Mouse (Mus musculus) heart, adult 9 months (tissue): ENCODE measurements around the gene Slc17a1.

Experiments used
- DNase-seq, 2 experiments: peaks; one replicate each; pipeline ENCODE4 v3.0.0; 2022; ENCODE audit warnings: low spot score in 2 of 2

The Slc17a1 gene

DNA sequence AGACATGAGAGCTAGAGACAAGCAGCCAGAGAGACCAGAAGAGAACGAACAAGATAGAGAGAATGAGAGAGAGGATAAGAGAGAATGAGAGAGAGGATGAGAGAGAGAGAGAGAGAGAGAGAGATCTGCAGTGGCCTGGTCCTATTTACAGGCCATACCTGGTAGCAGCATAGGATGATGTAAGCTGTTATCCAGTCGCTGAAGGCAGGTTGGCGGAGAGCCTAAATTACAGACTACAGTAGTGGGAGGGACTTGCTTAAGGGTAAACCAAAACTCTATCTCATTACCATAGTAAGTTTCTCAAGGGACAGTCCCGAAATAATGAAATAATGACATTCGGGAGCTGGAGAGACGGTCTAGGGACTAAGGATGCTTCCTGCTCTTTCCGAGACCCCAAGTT lies at the start of gene Slc17a1:
Slc17a1 (plus strand) TSS at position 346 of the 400 bp plus-strand sequence.
- no peak for DNase-seq

DNA sequence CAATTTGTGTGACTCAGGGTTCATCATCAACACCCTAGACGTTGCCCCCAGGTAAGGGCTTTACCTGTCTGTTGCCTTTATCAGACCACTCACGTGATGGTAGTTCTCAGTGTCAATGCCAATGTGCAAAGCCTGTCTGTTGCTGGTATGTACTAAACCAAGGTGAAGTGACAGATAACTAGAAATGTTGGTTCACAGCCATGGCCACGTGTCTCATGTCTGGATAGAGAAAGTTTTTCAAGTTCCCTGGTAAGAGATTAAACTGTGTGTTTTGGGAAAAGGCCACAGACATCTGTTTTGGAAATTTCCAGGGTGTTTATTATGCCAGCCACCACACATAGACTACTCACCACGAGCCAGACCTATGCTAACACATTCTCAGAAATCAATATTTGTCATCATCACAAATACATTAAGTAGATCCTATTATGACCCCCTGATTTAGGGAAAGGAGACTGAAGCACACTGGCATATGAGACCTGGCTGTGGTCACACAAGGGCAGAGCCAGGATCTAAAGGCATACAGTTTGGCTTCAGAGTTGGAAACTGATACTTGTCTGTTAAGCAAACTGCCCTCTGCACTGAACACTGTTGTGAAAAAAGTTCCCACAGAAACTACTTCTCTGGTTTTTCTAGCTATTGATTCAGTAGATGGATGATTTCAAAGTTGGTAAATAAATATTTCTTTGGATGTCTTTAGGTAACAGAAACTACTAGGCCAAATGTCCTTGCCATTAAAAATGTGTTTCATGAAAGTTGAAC lies 47.2 kb upstream of the Slc17a1 start:
- DNase-seq = no peak

DNA sequence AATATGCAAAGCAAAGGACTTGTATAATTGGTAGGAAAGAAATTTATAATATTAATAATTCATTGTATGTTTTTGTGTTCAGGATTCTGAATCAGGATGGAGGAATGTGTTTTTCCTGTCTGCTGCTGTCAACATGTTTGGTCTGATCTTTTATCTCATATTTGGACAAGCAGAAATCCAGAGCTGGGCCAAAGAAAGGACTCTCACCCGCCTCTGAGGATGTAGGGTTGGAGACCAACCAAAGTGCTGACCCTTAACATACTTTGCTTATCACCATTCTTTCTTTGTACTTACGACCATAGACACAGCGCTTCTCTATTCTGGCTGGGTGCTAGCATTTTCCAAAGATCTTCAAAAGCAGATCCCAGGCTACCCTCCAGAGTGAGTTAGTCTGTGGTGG lies 45.3 kb upstream of the Slc17a1 start:
- DNase-seq = no peak

DNA sequence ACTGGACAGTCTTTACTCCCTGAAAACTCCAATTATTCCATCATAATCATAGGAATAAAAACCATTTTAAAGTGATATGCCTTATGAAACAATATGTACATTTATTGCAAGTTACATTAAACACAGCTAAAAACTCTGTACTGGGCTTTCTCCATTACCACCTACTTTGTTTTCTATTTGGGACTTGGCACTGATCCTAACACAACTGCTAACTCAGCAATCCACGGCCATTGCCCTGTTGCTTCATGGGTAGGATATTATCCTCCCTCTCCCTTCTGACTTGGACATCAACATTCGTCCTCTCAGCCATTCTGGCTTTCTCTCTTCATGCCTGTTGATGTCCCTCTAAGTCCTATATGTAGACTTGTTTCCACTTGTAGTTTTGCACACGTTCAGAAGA lies 40.9 kb upstream of the Slc17a1 start:
- no peak for DNase-seq

DNA sequence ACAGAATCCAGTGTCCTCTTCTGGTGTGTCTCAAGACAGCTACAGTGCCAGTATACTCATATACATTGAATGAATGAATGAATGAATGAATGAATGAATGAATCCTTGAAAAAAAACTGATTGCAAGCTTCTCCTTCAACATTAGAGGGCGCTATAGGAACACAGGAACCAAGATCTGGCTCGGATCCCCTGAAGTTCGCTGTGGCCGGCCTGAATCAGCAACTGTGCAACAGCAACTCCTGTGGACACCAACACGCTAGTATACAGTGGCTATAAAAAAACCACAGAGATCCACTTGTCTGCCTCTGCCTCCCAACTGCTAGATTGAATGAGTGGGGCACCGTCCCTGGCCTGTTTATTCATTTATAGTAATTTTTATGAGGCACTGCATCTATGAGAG lies 34.5 kb upstream of the Slc17a1 start:
- peak in 1 of 2 experiments; percentile 10 for DNase-seq

DNA sequence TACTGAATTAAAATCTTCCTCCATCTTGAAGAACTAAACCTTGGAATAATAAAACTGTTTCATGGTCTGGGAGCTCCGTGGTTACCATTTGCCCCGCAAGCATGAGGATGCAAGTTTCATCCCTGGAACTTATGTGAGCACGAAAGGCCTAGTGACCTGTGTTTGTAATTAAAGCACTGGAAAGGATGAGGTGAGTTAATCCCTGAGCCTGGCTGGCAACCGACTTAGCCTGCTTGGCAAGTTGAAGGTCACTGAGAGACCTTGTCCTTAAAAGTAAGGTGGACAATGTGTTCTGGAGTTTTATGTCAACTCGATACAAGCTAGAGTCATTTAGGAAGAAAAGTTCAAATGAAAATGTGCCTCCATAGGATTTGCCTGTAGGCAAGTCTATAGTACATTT lies 32.7 kb upstream of the Slc17a1 start:
- DNase-seq = no peak

DNA sequence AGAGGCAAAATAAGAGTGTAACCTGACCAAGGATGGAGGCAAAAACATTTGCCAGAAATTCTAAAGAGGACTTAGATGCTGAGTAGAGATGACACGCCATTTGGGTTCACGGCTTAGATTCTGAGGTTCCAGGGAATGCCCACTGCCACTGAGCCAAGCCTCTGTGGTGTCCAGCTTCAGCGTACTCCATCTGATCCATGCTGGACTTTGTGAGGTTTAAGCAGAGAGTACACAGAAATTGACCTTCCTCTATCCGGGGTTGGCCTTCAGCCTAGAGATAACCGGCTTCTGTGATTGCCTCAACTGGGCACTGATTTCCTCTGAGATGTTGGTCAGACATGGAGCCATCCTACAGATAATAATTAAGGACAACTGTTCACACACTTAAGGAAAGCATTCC lies 30.9 kb upstream of the Slc17a1 start:
- DNase-seq = no peak

DNA sequence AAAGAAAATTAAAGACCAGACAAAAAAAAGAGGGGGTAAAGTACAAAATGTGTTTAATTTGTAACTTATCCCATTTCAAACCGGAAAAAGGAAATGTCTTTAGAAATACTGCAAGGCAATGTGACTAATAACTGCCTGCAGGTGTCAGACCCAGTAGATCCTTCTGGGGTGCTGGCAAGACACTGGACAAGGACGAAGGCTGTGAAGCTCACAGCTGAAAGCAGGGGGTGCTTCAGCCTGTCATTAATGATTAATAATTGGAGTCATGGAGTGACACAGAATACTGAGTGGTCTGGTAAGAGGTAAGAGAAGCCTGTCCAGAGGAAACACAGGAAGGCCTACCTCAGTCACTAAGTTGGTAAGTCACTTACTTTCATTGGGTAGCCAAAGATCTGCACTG lies 28.2 kb upstream of the Slc17a1 start, which contains the start of gene Slc17a3:
Slc17a3 (plus strand) TSS at position 127 of the 400 bp plus-strand sequence.
- no peak for DNase-seq

DNA sequence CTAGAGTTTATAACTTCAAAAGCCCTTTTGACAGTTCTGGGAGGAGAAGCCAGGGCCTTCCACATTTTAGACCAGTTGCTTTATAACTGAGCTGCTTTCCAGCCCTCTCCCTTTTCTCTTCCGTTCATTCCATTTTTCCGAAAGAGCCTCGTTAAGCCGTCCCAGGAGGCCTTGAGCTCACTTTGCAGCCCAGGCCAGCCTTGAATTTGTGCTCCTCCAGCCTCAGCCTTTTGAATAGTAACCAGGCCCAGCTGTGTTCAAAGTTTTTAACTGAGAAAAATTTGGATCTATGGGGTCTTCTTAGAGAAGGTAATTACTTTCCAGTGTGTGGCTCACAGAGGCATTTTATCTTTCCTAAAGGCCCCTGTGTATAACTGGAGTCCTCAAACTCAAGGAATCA lies 21.7 kb upstream of the Slc17a1 start:
- no peak for DNase-seq

DNA sequence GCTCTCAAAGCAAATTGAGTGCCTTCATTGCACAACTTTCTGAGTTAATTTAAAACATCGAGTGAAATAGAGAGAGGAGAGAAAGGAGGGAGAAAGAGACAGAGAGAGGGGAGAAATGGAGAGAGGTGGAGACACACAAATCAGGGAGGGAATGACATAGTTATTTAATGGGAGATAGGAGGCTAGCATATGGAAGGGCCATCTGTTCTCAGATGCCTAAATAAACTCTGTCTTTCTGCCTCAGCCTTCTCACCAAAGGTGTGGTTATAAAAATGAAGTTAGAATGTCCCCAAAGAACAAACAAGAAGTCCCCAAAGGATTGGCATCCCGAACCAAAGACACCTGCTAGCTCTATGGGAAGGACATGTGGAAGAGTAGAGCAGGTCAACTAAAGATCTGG lies 18.3 kb upstream of the Slc17a1 start:
- DNase-seq = no peak

DNA sequence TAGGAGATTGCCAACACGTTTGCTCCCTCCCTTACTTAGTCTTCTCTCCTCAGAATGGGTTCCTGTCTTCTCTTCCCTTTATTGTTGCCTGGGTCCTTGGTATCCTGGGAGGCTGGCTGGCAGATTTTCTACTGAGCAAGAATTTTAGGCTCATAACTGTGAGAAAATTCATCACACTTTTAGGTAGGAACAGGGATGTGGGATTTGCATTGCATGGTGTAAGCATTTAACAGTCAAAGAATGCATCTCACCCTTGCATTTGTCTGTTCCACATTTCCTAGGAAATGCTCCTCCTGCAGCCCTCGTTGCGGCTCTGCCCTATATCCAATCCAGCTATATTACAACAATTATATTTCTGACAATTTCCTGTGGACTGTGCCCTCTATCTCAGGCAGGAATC lies 11.1 kb upstream of the Slc17a1 start:
- DNase-seq = no peak

DNA sequence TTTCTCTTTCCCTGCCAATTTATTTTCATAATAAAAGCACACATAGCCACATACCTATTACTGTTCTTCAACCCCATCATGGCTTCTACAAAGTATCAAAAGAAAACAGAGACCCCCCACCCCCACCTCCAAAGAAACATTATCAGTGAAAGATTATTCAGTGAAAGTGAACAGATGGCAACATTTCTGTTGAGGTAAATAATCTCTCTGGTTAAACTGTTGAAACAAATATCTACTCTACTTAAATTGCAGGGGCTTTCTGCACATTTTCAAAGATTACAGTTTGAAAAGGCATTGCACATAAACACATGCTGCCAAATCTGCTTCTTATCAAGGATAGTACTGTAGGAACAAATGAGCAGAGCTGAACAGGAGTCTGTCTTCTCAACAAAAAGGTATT lies 5.7 kb upstream of the Slc17a1 start:
- DNase-seq = no peak

DNA sequence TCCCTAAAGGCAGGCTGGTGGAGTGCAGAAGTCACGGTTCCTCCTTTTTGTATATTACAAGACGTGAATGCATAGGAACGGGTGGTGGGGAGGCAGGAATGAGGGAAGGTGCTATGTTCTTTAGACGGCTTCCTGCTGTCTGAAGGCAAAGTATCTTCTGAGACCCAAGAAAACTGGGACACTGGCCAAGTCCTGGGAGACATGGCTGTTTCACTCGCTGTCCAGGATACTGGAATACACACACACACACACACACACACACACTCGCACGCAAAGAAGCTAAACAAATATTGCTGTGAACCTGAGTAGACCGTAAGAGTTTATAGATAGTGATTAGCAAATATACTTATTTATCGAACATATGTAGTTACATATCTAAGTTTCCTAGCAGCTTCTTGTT lies 2.8 kb upstream of the Slc17a1 start:
- no peak for DNase-seq

DNA sequence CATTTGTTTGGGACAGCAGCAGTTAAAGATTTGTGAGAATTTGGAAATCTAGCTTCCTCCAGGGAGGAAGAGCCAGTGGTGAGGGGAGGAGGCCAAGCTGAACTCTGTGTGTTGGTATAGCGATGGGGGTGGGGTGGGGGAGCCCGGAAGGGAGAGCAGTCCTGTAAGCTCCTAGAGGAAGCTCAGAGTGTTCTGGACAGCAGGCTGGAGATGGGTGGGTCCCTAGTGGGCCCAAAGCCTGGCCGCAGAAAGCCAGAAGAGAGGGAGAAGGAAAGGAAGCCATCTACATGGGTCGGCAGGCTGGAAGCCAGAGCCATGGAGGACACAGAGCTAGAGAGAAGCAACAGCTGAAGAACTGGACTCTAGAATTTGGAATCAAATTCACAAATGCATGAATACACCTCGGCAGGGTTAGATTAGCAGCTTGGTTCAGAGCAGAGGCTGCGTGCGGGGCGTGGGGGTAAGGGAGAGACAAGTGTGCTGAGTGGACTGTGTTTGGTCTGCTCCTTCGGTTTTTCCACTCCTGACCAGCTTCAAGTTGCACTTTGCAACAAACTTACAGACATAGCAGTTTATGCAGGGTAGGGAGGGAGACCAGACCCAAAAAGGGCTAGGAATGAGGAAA lies 1.4 kb upstream of the Slc17a1 start:
- no peak for DNase-seq

DNA sequence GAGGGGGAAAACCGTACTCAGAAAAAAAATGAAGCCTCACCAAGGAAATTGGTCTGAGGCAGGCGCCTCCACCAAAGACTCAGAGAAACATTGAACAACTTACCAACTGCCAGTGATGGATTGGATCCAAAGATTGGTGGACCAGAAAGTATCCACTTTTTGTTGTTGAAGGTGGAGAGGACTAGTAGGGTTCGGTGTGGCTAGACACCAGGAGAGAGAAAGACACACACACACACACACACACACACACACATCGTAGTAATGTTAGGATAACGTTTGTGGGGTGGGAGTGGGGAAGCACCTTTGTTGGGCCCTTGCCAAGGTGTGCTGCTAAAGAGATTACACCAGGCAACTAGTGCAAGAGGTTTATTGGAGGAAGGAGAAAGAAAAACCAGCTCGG lies 550 bp upstream of the Slc17a1 start:
- DNase-seq = no peak

DNA sequence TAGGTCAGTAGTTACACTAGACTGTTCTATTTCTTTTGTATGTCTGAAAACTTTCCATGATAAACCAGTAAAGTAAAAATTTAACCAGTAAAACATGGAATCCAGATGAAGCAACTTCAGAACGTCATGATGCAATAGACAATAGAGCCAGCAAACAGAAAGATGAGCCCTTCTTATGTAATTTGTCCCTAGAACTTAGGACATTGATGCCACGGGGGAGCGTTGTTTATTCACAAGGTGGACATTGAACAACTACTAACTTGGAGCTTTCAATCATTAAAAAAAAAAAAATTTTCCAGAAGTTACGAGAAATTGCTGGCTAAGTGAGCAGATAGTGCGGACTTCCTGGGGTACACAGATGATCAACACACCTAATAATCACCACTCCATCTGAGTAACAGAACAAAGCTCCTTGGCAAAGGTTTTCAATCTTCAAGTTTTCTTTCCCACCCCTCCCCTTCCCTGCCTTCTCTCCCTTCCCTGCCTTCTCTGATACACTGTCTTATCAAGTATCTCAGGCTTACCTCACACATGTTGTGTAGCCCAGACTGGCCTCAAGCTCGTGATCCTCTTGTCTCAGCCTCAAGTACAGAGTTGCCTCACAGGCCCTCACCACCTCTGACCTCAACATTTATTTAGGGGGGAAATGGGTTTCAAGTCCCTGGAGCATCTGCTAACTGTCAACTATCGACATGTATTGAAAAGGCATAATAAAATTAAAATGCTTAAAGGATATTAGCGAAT lies 1.4 kb downstream of the Slc17a1 start:
- no peak for DNase-seq

DNA sequence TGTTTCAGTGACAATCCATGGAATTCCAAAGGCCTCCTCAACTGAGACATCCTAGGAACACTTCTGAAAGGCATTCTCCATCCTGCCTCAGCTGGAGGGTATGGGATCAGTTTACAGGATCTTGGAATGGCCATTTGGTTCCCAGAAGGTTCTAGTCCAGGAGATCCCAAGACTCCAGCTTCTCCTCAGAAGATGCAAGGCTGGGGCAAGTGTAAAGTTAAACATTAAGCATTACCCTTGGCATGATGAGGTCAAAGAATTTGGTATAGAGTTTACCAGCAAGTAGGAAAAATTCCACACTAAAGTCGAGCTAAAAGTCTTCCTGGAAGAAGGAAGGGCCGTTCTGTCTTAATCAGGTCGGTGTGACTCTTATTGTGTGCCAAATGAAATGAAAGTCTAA lies 2.4 kb downstream of the Slc17a1 start:
- no peak for DNase-seq

DNA sequence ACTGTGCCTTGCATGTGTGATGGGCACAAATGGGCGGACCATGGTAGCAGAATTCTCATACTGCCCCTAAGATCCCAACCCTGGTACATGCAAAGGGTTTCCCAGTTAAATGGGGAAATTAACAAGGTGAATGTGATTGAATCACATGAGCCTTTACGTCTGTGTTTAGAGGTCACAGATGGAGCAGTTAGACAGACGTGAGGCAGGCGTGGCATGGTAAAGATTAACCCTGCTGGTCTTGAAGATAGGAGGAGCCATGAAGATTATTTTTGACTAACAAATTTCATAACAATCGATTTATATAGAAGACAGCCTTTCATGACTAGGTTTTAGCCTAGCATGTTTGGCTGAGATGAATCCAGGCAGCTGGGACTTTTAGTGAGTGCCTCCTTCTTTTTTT lies 5.6 kb downstream of the Slc17a1 start:
- DNase-seq = no peak

DNA sequence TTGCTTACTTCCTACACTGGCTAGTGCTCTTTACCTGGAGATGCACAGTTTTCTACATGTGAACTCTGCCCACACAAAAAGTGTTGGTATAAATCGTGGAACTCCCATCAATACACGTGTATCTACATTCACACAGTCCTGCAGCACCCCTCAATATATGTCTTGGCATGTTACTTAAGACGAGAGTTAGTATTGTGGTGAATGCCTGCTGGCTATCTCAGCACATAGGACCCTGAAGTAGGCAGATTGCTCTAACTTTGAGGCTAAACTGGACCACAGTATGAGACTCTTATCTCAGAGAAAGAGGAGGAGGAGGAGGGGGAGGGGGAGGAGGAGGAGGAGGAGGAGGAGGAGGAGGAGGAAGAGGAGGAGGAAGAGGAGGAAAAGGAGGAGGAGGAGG lies 11.6 kb downstream of the Slc17a1 start:
- DNase-seq = no peak

DNA sequence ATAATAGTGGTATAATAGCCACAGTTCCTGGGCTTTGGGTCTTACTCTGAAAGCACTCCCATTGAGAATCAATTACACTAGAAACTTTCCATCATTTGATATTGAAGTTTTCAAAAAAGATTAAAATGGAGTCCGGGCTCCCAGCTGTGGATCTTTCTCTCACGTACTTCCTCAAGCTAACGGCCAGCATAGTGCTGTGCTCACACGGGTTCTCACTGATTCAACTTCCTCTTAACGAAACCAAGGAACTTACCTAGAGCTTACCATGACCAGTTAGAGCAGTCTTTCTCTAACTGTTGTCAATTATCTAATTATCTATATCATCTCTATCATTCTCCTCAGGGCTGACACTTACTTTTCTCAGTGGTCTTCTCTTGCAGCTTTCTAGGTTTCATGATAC lies 12.1 kb downstream of the Slc17a1 start:
- no peak for DNase-seq

DNA sequence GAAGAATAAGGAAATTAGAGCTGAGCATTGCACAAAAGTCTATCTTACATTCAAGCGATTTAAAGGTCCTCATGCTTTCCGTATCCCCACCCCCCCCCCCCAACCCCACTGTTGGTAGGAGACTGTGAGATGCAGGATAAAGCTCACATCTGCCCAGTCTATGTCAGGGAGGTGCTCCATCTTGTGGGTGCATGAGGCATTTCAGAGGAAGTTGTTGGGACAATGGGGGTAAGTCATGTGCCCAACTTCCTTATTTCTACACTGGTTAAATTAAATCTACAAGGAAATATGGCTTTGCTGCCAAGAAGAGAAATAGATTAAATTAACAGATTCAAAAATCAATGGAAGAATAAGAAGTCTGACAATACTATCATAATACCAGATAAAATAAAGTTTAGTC lies 18.0 kb downstream of the Slc17a1 start:
- peak in 1 of 2 experiments; percentile 27 for DNase-seq

DNA sequence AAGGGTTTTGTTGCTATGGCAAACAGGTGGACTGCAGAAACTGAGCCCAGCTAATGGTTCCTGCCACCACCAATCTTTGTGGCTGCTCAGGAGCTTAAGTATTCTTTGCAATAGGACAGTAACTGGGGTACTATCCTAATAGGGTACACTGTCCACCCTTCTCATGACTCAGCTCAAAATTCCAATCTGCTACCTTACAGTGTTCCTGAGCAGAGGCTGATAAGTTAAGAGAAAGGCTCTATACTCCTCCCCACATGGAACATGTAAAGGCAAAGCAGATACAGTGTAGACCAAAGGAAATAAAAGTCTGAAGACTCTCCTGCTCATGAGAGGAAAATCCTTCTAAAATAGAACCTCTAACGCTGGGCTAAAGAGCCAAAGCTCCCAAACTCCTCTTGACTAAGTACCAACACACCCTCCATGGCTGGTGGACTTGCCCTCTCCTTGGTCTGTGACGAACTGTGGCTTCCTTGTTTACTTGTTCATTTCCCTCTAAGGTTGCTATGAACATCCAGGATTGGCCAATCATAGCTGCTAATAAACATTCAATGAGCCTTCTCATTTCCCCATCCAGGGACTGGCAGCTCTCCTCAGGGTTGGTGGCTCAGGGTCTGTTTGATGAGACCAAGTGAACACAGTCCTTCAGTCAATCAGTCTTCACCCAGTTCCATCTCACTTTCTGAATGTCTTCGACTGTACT lies 19.6 kb downstream of the Slc17a1 start:
- DNase-seq = no peak
